Mouse (Mus musculus): ENCODE measurements around the gene Bfsp1.

DNA sequence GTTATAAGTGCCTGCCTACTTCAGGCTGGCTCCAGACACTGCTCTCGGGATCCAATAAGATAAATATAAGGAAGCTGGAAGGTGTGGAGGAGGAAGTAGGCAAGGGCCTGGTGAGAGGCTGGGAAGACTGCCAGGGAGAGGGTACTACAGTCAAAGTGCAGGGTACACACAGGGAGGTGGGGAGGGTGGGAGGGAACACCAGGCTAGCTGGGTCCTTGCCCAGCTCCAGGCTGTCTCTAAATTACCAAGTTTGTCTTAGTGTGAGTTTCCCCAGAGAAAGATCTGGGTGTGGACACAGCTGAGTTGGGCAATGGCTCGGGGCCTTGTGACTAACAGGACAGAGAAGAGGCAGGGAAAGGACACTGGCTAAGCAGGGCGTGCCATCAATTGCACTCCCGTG, 16.2 kb downstream of the Bfsp1 start:
- no peak for TF ChIP-seq CTCF (conservative IDR thresholded peaks at IDR 0.05; ENCODE audit: low read length)
- no peak for TF ChIP-seq POU5F1 (IDR thresholded peaks at IDR 0.05; ENCODE audit: borderline replicate concordance, low read length)
- no peak for TF ChIP-seq NANOG (IDR thresholded peaks at IDR 0.05; ENCODE audit: borderline replicate concordance, low read length)
